Mouse (Mus musculus): ENCODE data around the gene Nmb.

DNA sequence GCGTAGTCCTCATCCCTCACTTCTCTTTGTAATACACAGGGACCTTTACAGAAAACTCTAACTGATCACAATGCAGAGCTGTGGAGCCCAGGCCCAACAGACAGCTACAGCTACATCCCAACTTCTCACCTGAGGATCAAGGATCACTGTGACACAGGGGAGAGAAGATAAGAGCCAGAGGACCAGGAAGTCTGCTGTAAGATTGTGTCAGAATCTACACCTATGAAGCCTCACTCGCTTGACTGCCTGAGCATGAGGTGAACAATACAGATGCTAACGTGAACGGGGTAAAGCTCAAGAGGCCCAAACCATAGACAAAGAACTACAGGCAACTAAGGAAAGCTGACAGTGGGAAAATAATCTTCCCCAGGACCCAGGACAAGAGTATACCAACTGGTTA is 34.9 kb upstream of the Nmb start:
- TF ChIP-seq CTCF (IDR thresholded peaks at IDR 0.05; ENCODE audit: low read depth, low read length) (no peak), POLR2AphosphoS5 (IDR thresholded peaks at IDR 0.05; ENCODE audit: insufficient replicate concordance, low read depth, low read length) (no peak)

All from G1E (cell line).